Mouse (Mus musculus) heart, adult 18-20 months (tissue): ENCODE measurements around the gene Bnip1. TPM values are rescaled to one million over a fixed set of nuclear protein-coding genes. Genes with fewer than 3 reads are reported as not detected.

Experiments
- DNase-seq, 2 experiments: peaks; one replicate each; pipeline ENCODE4 v3.0.0; 2021 to 2022; ENCODE audit warnings: mixed read lengths in 1 of 2
- long read RNA-seq, 2 experiments: library from polyadenylated mRNA; stranded (forward); transcript quantifications; one replicate each; pipeline ENCODE4 v2.0.0; 2021
- total RNA-seq, 2 experiments: library from RNA; stranded (reverse); gene quantifications; 2 replicates each; pipeline ENCODE4 v1.2.3; 2021

Bnip1 gene
- total RNA-seq: 10 to 100 TPM; 28.5 to 30.0 TPM
- long read RNA-seq, experiment 1, transcript Bnip1-201 (6 exons, 1,098 nt): major isoform, 10 of 13 reads
- long read RNA-seq, experiment 1, partial matches to known transcripts: 1 of 13 reads
- long read RNA-seq, experiment 1, other reads (novel, unspliced or antisense): 0 of 13 reads
- long read RNA-seq, experiment 2, transcript Bnip1-201 (6 exons, 1,098 nt): major isoform, 9 of 10 reads
- long read RNA-seq, experiment 2, partial matches to known transcripts: 0 of 10 reads
- long read RNA-seq, experiment 2, other reads (novel, unspliced or antisense): 0 of 10 reads

DNA sequence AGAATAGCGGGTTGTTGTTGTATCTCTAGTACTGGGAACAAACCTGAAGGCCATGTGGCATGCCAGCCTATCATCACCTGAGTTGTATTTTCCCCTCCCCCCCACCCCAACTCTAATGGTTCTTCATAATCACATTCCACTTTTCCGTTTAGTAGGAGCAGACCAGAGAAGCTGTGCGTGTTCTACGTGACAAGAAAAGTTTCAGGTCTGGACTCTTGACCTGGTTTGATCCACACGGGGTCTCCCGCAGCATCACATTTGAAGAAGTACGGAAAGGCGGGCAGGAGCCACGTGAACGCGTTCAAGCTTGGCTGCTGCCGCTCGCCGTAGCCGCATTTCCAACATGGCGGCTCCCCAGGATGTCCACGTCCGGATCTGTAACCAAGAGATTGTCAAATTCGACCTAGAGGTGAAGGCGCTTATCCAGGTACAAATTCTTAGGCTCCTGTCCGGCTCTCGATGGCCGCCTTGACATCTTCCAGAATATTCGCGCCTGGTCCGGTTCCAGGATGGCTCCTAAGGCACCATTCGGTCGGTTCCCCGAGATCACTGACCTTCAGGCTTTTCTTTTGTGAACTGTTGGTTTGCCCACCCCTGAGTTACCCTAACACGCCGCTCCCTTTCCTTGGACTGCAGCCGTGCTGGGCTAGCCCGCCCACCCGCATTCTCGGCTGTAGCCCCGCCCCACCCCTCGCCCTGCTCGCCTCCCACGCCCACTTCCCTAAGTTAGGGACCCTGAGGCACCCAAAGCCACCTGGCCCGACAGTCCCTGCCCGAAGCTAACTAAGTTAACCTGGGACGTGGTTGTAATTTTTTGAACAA is at the start of gene Bnip1:
Bnip1 (plus strand) TSS at position 317 of the 822 bp plus-strand sequence.
- DNase-seq: peak; percentile 83 to 87

- DNase-seq: no peak
These were observed 38.3 kb upstream of the Bnip1 start for GRCm38 (mm10) chr17:26742581-26742980.

GRCm38 (mm10) chr17:26743294-26743693 is 37.6 kb upstream of the Bnip1 start:
- DNase-seq: no peak

DNA sequence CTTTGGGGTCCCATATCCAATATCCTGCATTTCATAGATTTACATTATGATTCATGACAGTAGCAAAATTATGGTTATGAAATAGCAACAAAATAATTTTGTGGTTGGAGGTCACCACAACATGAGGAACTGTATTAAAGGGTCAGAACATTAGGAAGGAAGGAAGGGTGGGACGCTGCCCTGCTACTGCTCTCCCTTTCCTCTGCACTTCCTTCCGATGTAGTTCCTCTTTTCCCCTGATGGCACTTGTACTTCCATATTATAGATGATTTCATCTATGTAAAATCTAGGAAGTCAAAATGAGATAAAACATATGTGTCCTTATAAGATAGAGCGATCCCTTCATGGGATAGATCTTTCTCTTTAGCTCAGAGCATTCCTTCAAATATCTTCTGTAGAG is 30.9 kb upstream of the Bnip1 start:
- no peak for DNase-seq

DNA sequence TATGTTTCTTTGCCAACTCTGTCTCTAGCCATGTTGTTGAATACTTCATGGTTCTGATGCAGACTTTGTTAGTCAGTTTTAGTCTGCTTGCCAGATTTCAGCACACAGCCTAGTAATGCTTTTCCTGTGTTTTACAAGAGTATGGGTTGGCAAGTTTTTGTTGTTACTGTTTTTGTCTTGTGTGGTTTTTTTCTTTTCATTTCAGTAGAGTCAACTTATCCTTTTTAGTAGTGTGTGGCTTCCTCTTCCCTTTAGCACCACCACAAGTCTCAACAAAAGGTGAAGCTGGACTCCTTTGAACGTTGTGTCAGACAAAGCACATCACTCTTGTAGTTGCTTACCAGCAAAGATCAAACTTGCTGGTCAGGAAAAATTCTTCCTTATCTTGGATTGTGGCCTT is 28.6 kb upstream of the Bnip1 start:
- no peak for DNase-seq

- DNase-seq: peak in 1 of 2 experiments; percentile 13
These were observed 27.4 kb upstream of the Bnip1 start for GRCm38 (mm10) chr17:26753476-26753875.

DNA sequence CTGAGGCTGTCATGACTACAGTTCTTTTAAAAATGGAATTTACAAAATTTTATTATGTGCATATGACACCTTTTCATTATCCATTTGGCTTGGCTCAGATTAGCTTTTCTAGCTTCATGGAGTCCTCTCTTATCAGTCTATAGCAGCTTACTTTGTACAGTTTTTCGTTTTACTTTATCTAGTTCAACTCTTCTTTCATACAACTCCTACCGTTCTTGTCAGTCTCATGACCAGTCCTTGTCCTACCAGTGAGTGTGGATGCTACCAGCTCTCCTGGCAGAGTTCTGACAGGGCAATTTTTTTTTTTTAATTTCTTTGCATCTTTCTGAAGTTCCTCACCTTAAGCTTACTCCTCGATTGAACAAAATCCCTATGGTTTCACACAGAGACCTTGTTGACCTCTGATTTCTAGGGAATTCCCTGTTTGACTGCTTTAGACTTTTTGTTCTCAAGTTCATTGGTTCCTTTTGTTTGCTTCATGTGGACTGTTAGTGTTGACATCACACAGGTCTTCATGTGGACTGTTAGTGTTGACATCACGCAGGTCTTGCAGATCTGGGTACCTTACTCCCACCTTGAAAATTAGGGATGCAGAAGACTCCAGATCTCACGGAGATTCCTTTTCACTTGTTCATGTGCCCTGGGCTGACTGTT is 13.6 kb upstream of the Bnip1 start:
- DNase-seq: no peak

- DNase-seq: no peak
These were observed 13.1 kb upstream of the Bnip1 start for GRCm38 (mm10) chr17:26767754-26768124.

GRCm38 (mm10) chr17:26776211-26776610 is 4.7 kb upstream of the Bnip1 start:
- no peak for DNase-seq

DNA sequence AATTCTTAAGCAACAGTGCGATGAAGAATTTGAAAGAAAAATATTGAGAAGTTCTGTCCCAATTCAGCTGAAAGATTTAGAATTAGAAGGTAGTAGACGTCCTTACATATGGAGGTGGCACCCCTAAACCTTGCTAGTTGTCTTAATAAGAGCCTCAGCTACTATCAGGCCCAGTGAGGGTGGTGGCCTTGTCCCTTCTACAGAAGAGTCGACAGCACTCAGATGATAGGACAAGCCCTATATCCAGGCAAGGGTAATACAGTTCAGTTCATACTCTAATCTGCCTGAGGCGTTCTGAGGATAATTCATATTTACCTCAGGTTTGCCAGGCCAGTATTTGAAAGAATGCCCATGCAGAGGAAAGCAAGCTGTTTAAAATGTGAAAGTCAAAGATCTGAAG is 2.9 kb upstream of the Bnip1 start:
- DNase-seq: no peak

DNA sequence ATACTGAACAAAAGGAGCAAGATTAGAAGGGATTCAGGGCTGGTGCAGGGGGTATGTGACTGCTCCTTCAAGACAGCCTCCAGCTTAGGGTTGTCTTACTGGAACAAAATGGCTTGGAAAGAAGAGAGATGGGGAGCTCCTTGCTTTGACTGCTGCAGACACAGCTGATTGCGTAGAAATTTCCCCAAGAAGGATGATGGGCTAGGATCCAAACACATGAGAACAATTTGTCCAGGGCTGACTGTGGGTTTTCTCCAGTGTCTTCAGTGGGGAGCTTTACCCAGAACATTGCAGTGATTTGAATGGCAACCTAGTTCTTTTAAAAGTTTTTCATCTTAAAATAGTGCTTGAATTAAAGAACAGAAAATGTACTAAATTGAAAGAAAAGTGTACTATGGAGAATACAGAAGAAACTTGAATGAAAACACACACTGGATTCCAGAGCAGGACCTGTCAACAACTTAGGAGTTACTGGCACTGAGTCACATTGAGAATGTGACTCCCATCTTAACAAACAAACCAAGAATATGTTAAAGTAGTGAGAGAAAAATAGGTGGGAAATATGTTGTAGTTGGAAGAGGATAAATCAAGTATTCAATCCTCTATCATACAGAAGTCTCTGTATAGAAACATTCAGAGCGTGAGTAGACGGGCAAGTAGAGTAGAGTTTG is 2.3 kb upstream of the Bnip1 start:
- peak; percentile 36 to 55 for DNase-seq

- no peak for DNase-seq
These were observed 1.4 kb upstream of the Bnip1 start for GRCm38 (mm10) chr17:26779471-26779870.

GRCm38 (mm10) chr17:26781610-26782043 is 761 bp downstream of the Bnip1 start:
- DNase-seq: no peak

- no peak for DNase-seq
These were observed 3.7 kb downstream of the Bnip1 start for GRCm38 (mm10) chr17:26784525-26784924.

- no peak for DNase-seq
These were observed 5.7 kb downstream of the Bnip1 start for GRCm38 (mm10) chr17:26786586-26786985.

DNA sequence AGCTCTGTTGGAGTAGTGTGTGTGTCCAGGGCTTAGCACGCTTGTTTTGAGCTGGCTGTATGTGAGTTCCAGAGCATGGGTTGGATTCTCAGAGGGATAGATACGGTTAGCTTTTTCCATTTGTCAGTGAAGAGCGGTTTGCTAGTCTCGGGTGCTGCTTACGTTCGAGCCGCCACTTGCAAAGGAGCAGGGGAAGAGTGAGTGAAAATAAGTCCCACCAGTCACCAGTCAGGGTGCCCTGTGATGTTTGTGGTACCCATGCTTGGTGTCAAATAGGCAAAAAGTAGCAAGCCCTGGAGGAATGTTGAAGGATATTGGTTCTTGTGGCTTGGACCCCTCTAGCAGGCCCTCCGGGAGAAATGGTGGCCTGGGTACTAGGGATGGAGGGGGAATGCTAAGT is 8.1 kb downstream of the Bnip1 start:
- no peak for DNase-seq

GRCm38 (mm10) chr17:26789460-26790268 is 8.8 kb downstream of the Bnip1 start:
- no peak for DNase-seq

DNA sequence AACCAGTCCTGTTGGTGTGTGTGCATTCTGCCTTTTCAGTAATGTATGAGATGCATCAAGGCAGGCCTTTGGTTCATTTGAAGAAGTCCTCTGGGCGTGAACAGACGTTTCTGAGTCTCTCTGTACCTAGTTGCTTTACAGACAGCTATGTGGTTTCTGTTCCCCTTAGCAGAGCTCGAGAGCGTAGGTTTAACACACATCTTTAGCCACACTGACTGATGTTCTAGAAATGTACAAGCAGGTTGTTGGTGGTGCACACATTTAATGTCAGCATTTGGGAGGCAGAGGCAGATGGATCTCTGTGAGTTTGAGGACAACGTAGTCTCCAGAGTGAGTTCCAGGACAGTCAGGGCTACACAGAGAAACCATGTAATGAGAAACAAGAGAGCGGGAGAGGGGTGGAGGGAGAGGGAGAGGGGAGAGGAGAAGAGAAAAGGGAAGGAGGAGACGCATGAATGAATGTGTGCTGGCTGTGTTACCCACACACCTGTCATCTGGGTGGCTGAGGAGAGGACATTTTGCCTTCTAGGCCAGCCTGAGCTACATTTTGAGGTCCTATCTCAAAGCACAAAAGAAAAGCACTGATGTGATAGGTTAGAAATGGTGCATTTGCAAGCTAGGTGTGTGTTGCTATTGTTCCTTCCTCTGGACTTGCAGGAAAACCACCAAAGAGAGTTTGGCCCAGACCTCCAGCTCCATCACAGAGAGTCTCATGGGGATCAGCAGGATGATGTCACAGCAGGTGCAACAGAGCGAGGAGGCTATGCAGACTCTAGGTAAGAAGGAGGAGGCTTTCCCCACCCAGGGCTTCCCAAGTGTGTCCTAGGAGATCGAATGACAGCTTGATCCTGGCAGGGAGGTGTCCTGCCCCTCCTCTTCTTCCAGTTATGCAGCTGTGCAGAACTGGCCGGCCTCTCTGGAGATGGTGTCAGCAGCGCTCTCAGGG is 9.7 kb downstream of the Bnip1 start:
- no peak for DNase-seq

- no peak for DNase-seq
These were observed 10.7 kb downstream of the Bnip1 start for GRCm38 (mm10) chr17:26791580-26791979.

- peak; percentile 48 to 75 for DNase-seq
These were observed 11.2 kb downstream of the Bnip1 start for GRCm38 (mm10) chr17:26792096-26792495.
